Mouse (Mus musculus) cortical plate, adult 2 months (tissue): Measurements from ENCODE around the gene Nup37. TPM values are rescaled to one million over a fixed set of nuclear protein-coding genes. Genes with fewer than 3 reads are reported as not detected.

Source experiments
- H3K27ac ChIP-seq: fragments of 200-500 bp; 2 replicates; pipeline ENCODE4 v1.5.1; 2012; ENCODE audit warnings: low read length, control low read depth, inconsistent platforms; ENCODE audit not compliant: insufficient read depth
- H3K4me1 ChIP-seq: fragments of 200-500 bp; 2 replicates; pipeline ENCODE4 v1.6.1; 2011; ENCODE audit warnings: low read length; ENCODE audit not compliant: control insufficient read depth, insufficient read depth
- H3K4me3 ChIP-seq: fragments of 200-500 bp; 2 replicates; pipeline ENCODE4 v1.5.1; 2011; ENCODE audit warnings: mild to moderate bottlenecking, low read length, control low read depth; ENCODE audit not compliant: insufficient read depth
- CTCF ChIP-seq: fragments of 200-500 bp; IDR thresholded peaks from 2 replicates; pipeline ENCODE4 v1.5.1; 2011; ENCODE audit warnings: mild to moderate bottlenecking, control low read depth, low read length; ENCODE audit not compliant: insufficient read depth; ENCODE audit errors: extremely low read depth
- POLR2A ChIP-seq: fragments of 200-500 bp; IDR thresholded peaks from 2 replicates; pipeline ENCODE4 v1.6.1; 2011; ENCODE audit warnings: mild to moderate bottlenecking, low read length, control low read depth; ENCODE audit not compliant: insufficient read depth; ENCODE audit errors: extremely low read depth
- polyA plus RNA-seq: library from polyadenylated mRNA; depleted of rRNA; stranded (reverse); fragments of >200 nt; gene quantifications from 2 replicates; pipeline ENCODE4 v1.2.3, GENCODE M21; 2012; rRNA removed

Gene Nup37
- 7.4 and 7.8 TPM in 2 replicates for polyA plus RNA-seq

DNA sequence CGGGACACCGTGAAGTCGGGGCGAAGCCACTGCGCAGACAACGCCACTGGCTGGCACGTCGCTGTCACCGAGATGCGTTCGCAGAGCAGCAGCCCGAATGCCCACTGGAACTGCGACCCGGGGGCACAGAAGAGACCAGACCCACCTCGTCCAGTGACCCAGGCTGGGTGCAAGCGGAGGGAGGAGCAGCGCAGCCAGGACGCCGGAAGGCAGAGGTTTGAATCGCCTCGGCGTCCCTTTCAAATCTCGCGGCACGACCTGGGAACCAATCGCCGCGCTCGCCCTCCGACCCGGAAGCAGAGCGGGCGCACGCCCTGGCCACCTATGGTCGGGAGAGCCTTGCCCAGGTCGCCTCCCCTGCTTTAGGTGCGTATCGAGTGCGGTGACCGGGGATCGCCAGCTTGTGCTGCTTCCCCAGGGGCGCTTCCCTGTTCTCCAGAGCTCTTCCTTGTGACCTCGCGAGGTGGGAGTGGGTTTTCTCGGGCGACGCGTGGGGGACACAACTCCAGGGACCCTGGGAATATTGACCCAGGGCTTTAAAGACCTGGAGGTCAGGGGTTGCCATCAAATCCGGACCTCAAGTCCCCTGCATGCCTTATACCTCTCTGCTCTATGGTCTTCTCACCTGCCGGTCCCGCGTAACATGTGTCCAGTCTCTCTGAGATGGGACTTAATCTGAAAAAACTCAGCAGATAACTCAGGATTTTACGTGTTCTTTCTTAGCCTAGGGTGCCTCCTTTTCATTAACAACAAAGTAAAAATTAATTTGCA, at the start of gene Nup37, which contains the start of gene Parpbp:
Gene Nup37 (plus strand): TSS at position 286 of the 771 bp plus-strand sequence.
Gene Parpbp (minus strand): TSS at position 235 of the 771 bp plus-strand sequence.
- H3K27ac ChIP-seq = no peak within 1 kb of the TSS
- peak within 1 kb of the TSS; percentile 87 for H3K4me3 ChIP-seq
- no peaks in the 10 kb centered on the region for H3K4me1 ChIP-seq
- TF ChIP-seq POLR2A (peak; percentile 81), CTCF (no peak)

DNA sequence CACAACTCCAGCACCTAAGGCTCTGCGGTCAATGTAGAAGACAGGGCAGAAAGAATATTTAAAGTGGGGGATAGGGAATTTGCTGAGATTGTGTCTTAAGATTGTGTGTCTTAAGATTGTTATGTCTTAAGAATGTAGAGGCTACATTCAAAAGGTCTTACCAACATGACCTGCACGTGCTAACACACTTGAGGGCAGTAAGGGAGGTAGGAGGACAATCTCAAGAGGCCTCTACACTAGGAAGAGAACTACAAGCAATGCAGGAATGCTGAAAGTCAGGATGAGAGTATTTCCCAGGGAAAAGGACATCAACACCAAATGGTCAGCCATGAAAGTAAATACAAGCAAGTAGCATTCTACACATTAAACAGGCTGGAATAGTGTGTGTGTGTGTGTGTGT, 40.6 kb upstream of the Nup37 start:
- no peak for TF ChIP-seq POLR2A
- TF ChIP-seq CTCF = no peak
- no peak overlapping the region for H3K4me3 ChIP-seq
- H3K4me1 ChIP-seq = no peaks in the 10 kb centered on the region
- H3K27ac ChIP-seq = no peak overlapping the region

DNA sequence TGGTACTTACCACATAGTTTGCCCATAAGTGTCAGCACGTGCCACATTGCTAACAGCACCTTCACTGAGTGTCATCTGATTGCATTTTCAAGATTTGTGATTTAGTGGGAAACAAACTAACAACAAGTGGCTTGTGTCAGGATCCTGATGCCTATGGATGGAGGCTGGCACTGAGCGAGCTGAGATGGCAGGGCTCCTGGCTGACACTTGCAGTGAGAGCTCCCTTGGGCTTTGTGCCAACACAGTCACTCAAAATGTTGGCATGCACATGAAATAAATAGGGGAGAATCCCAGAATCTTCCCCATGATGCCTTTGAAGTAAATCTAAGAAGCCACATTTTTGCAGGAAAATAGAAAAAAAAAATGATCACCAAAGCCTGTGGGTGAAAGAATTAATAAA, 33.5 kb upstream of the Nup37 start:
- TF ChIP-seq CTCF (no peak), POLR2A (no peak)
- Histone ChIP-seq H3K4me1 (no peaks in the 10 kb centered on the region), H3K27ac (no peak overlapping the region), H3K4me3 (no peak overlapping the region)

DNA sequence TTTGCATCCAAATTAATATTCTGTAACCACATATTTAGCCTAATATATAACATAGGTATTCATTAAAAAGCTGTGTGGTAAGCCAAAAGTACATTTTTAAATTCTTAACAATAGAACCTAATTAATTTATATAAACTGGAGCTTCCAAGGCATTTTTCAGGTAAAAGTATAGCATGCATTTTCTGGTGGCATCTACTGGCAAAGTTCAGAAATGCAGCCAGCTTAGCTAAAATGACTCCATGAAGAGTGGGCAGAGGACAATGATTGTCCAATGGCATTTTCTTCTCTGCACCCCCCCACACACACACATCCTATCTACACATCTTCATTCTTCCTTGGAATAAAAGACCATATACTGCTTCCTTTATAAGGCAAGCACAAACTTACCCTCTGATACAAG, 27.1 kb upstream of the Nup37 start:
- no peak for TF ChIP-seq POLR2A
- TF ChIP-seq CTCF = peak; percentile 29; the same call in 1 of the 2 replicates
- Histone ChIP-seq H3K27ac (no peak overlapping the region), H3K4me1 (no peaks in the 10 kb centered on the region), H3K4me3 (no peak overlapping the region)

DNA sequence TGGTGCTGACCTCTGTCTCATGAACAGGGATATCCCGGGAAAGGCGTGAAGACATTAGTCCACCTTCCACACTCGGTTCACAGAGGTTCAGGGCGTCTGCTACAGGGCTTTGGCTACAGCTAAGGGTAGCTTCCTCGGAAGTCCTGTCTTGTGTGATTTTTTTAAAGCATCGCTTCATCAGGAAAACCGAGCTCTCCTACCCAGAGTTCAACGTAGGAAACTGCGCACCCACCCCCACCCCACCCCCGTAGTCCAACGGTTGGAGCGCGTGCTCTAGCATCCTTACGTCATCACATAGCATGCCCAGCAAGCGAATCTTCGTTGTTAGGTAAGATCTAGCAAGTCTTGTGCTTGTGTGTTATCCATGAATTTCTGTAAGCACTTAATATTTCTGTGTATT, 11.2 kb upstream of the Nup37 start:
- no peaks in the 10 kb centered on the region for H3K4me1 ChIP-seq
- no peak for TF ChIP-seq CTCF
- no peak for TF ChIP-seq POLR2A
- no peak overlapping the region for H3K27ac ChIP-seq
- H3K4me3 ChIP-seq = no peak overlapping the region

DNA sequence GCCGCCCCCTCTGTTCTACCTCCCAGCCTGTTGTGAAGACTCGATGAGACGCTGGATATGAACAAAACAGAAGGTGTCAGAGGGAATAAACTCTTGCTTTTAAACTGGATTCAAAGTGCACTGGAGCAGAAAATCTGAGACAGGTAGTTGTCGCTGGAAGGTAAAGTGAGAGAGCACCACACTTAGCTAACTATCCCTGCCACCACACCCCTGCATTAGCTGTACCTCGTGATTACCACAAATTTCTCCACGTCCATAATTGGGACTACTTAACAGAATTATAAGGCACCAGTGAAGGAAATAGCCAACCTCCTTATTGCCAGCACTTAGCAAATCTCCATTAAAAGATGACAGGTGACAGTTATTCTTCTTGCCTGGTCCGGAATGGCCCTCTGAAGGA, 605 bp upstream of the Nup37 start:
- Histone ChIP-seq H3K27ac (no peak overlapping the region), H3K4me3 (peak overlapping the region; percentile 87), H3K4me1 (no peaks in the 10 kb centered on the region)
- TF ChIP-seq POLR2A (no peak), CTCF (no peak)

- Histone ChIP-seq H3K27ac (no peak overlapping the region), H3K4me3 (no peak overlapping the region), H3K4me1 (no peaks in the 10 kb centered on the region)
- no peak for TF ChIP-seq CTCF
- TF ChIP-seq POLR2A = no peak
These were observed 3.6 kb downstream of the Nup37 start for GRCm38 (mm10) chr10:88150381-88150780.

GRCm38 (mm10) chr10:88151658-88152057, 4.9 kb downstream of the Nup37 start:
- Histone ChIP-seq H3K27ac (no peak overlapping the region), H3K4me3 (no peak overlapping the region), H3K4me1 (no peaks in the 10 kb centered on the region)
- no peak for TF ChIP-seq POLR2A
- no peak for TF ChIP-seq CTCF

GRCm38 (mm10) chr10:88162096-88162495, 15.3 kb downstream of the Nup37 start:
- no peak overlapping the region for H3K4me3 ChIP-seq
- no peak for TF ChIP-seq CTCF
- H3K27ac ChIP-seq = no peak overlapping the region
- H3K4me1 ChIP-seq = no peaks in the 10 kb centered on the region

GRCm38 (mm10) chr10:88162676-88163075, 15.9 kb downstream of the Nup37 start:
- Histone ChIP-seq H3K4me3 (no peak overlapping the region), H3K27ac (no peak overlapping the region), H3K4me1 (no peaks in the 10 kb centered on the region)
- TF ChIP-seq POLR2A (no peak), CTCF (no peak)
